Comparison of ENCODE assay signal across 16 mouse cellular contexts in the genomic region with DNA sequence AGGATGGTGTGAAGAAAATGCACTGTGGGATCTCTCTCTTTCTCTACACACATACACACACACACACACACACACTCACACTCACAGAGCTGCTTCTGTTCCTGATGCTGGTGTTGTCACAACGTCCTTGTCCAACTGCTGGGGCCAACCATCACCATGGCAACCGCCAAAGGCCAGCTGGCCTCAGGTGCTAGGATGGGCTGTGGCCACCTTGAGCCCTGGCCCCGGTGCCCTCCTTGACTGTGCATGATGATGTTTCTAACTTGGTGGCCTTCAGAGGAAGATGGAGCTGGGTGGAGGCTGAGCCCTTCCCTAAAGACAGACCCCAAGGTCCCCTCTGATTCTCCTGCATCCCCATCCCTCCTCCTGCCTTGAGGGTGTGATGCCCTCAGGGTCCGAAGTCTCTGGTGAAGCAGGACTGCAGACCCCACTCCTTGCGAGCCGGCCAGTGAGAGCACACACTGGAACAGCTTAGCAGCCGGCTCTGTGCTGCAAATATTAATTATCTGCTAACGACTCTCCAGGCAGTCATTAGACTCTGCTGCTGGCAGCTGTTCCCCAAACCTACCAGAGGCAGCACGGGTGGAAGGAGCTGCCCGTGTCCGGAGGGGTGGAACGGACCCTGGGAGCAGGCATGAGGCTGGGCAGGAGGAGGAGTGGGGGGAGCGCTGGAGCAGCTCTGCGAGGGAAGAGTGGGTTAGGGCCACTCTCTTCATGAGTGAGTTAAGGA.
DNase-seq lines count a peak whose midpoint lies in the region; ATAC-seq lines count a peak whose summit lies in the region.
"Had no signal": no experiment of that assay in that cellular context is flagged by ENCODE, and none has a peak within 500 bp of the region (broad histone marks: within the 10 kb centered on the region; RNA-seq: fewer than 3 reads in every experiment).

No protein-coding gene starts in this region.

- no peaks in the 10 kb centered on the region for H3K9me3 ChIP-seq in neural tube, embryonic 11.5 days (ENCODE audit: control insufficient read depth, low read length)
- peaks cover 3% of the 10 kb centered on the region; the same call in 1 of the 2 replicates for H3K9me3 ChIP-seq in hindbrain, embryonic 10.5 days
- H3K9me3 ChIP-seq in midbrain, embryonic 10.5 days (replicated peaks), result peaks cover 3% of the 10 kb centered on the region; the same call in 1 of the 2 replicates
- no peaks in the 10 kb centered on the region for H3K9me3 ChIP-seq in neural tube, embryonic 14.5 days (ENCODE audit: control insufficient read depth, low read length)
- H3K9me3 ChIP-seq in embryonic facial prominence, embryonic 10.5 days, result no peaks in the 10 kb centered on the region
- H3K9me3 ChIP-seq: embryonic facial prominence, embryonic 12.5 days; liver, embryonic 15.5 days had no signal

- peak overlapping the region; percentile 47 for H3K27ac ChIP-seq in neural tube, embryonic 11.5 days (ENCODE audit: low read depth, low read length)
- H3K27ac ChIP-seq in hindbrain, embryonic 10.5 days, result peak overlapping the region; percentile 25; the same call in 1 of the 2 replicates
- peak overlapping the region; percentile 57 for H3K27ac ChIP-seq in midbrain, embryonic 10.5 days (replicated peaks)
- H3K27ac ChIP-seq in neural tube, embryonic 14.5 days (ENCODE audit: low read depth, low read length), result peak overlapping the region; percentile 62
- no peak overlapping the region for H3K27ac ChIP-seq in embryonic facial prominence, embryonic 10.5 days (replicated peaks)
- H3K27ac ChIP-seq: embryonic facial prominence, embryonic 12.5 days; liver, embryonic 15.5 days had no signal

- no peak overlapping the region for H3K4me2 ChIP-seq in neural tube, embryonic 11.5 days (ENCODE audit: low read depth)
- H3K4me2 ChIP-seq in neural tube, embryonic 14.5 days (ENCODE audit: low read depth, low read length), result no peak overlapping the region
- H3K4me2 ChIP-seq: embryonic facial prominence, embryonic 12.5 days; heart, embryonic 11.5 days; liver, embryonic 15.5 days had no signal

- no peaks in the 10 kb centered on the region for H3K36me3 ChIP-seq in neural tube, embryonic 11.5 days (ENCODE audit: control insufficient read depth, insufficient read depth, low read length)
- no peaks in the 10 kb centered on the region for H3K36me3 ChIP-seq in hindbrain, embryonic 10.5 days
- no peaks in the 10 kb centered on the region for H3K36me3 ChIP-seq in midbrain, embryonic 10.5 days
- H3K36me3 ChIP-seq in neural tube, embryonic 14.5 days (ENCODE audit: control insufficient read depth, insufficient read depth, low read length), result no peaks in the 10 kb centered on the region
- H3K36me3 ChIP-seq in embryonic facial prominence, embryonic 10.5 days (replicated peaks), result no peaks in the 10 kb centered on the region
- H3K36me3 ChIP-seq: embryonic facial prominence, embryonic 12.5 days; liver, embryonic 15.5 days had no signal

- 49% methylated on average over 14 of the region's 14 CpGs for WGBS in neural tube, embryonic 11.5 days
- WGBS in hindbrain, embryonic 10.5 days, result 63% methylated on average over 14 of the region's 14 CpGs
- WGBS in midbrain, embryonic 10.5 days, result 65% methylated on average over 14 of the region's 14 CpGs
- WGBS in neural tube, embryonic 14.5 days, result 22% methylated on average over 14 of the region's 14 CpGs
- 63% methylated on average over 14 of the region's 14 CpGs for WGBS in embryonic facial prominence, embryonic 10.5 days

- ATAC-seq in neural tube, embryonic 11.5 days (ENCODE audit: insufficient read depth, low FRiP score, low TSS enrichment), result peak; percentile 56
- peak; percentile 66 for ATAC-seq in neural tube, embryonic 14.5 days (ENCODE audit: low read depth)

- H3K4me1 ChIP-seq in neural tube, embryonic 11.5 days (ENCODE audit: control insufficient read depth, insufficient read depth, low read length), result no peaks in the 10 kb centered on the region; the same call in 1 of the 2 replicates
- H3K4me1 ChIP-seq in hindbrain, embryonic 10.5 days (replicated peaks), result peaks cover 21% of the 10 kb centered on the region
- H3K4me1 ChIP-seq in midbrain, embryonic 10.5 days, result peaks cover 20% of the 10 kb centered on the region
- H3K4me1 ChIP-seq in neural tube, embryonic 14.5 days (ENCODE audit: control insufficient read depth, insufficient read depth, low read length), result peaks cover 25% of the 10 kb centered on the region
- peaks cover 16% of the 10 kb centered on the region for H3K4me1 ChIP-seq in embryonic facial prominence, embryonic 10.5 days
- H3K4me1 ChIP-seq: liver, embryonic 15.5 days had no signal

- H3K9ac ChIP-seq in neural tube, embryonic 11.5 days (ENCODE audit: low read length), result no peak overlapping the region
- H3K9ac ChIP-seq in neural tube, embryonic 14.5 days (replicated peaks; ENCODE audit: low read depth, low read length), result no peak overlapping the region
- H3K9ac ChIP-seq: embryonic facial prominence, embryonic 12.5 days; liver, embryonic 15.5 days had no signal

- no peaks in the 10 kb centered on the region for H3K27me3 ChIP-seq in neural tube, embryonic 11.5 days (ENCODE audit: control insufficient read depth, insufficient read depth, low read length)
- peaks cover 56% of the 10 kb centered on the region for H3K27me3 ChIP-seq in hindbrain, embryonic 10.5 days (ENCODE audit: insufficient read depth, poor library complexity, severe bottlenecking)
- H3K27me3 ChIP-seq in midbrain, embryonic 10.5 days (ENCODE audit: low read depth, poor library complexity, severe bottlenecking), result peaks cover 96% of the 10 kb centered on the region
- H3K27me3 ChIP-seq in neural tube, embryonic 14.5 days (ENCODE audit: control insufficient read depth, insufficient read depth, low read length), result no peaks in the 10 kb centered on the region
- peaks cover 62% of the 10 kb centered on the region for H3K27me3 ChIP-seq in embryonic facial prominence, embryonic 10.5 days (replicated peaks; ENCODE audit: low read depth, poor library complexity, severe bottlenecking)

- H3K4me3 ChIP-seq in neural tube, embryonic 11.5 days (ENCODE audit: low read depth, low read length), result no peak overlapping the region
- no peak overlapping the region for H3K4me3 ChIP-seq in hindbrain, embryonic 10.5 days
- H3K4me3 ChIP-seq in midbrain, embryonic 10.5 days, result no peak overlapping the region
- H3K4me3 ChIP-seq in neural tube, embryonic 14.5 days (ENCODE audit: low read depth, low read length), result no peak overlapping the region
- H3K4me3 ChIP-seq in embryonic facial prominence, embryonic 10.5 days, result no peak overlapping the region
- H3K4me3 ChIP-seq: embryonic facial prominence, embryonic 12.5 days; liver, embryonic 15.5 days; myocyte had no signal

- intact Hi-C loops in heart, postnatal 14 days (cut with DNase I), result no loop called here

- peak; percentile 53 for DNase-seq in neural tube, embryonic 11.5 days (ENCODE audit: low spot score)
- DNase-seq in neural tube, embryonic 10.5 days (ENCODE audit: extremely low spot score, low spot score), result no peak
- peak; percentile 18 for DNase-seq in hindbrain, embryonic 10.5 days (ENCODE audit: low spot score)
- DNase-seq in midbrain, embryonic 10.5 days (ENCODE audit: low spot score), result no peak
- no peak for DNase-seq in embryonic facial prominence, embryonic 10.5 days (ENCODE audit: low spot score)
- no peak for DNase-seq in heart, postnatal 14 days
- DNase-seq: cerebellum, postnatal 14 days; gastrocnemius, postnatal 10 days; kidney, adult 8-10 months; lung, postnatal 36 days; thymus, postnatal 36 days had no signal

Comparison
In these comparisons a context has a peak if more than half of its experiments do, and no peak if none do; other contexts are left out.
1. DNase-seq: peak in neural tube, embryonic 11.5 days (single experiment) and hindbrain, embryonic 10.5 days (single experiment); none in neural tube, embryonic 10.5 days (single experiment), midbrain, embryonic 10.5 days (single experiment), embryonic facial prominence, embryonic 10.5 days (single experiment) and heart, postnatal 14 days (0 of 2).